Mouse (Mus musculus): ENCODE data around the gene Mocs1. TPM values are rescaled to one million over a fixed set of nuclear protein-coding genes. Genes with fewer than 3 reads are reported as not detected.

The Mocs1 gene
- 14.4 and 15.5 TPM in 2 replicates for polyA plus RNA-seq (2012; rRNA removed)

DNA sequence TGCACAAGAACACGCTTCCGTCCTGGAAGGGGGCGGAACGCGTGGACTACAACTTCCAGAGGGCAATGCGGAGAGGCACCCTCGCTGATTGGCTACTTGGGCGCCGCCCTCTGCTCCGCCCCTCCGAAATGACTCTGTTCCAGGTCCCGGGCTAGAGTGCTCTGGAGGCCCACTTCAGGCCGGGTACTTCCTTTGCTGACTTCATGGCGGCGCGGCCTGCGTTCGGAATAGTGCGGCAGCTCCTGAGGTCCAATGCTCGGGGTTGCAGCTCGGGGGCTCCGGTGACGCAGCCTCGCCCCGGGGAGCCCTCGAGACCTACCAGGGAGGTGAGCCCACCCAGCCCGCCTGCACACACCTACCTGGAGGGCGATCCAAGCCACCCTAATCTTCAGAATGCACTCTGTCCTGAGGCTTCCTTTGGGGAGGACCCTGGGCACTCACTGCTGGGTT, at the start of gene Mocs1:
TSS of gene Mocs1 (plus strand) at position 124 of the 450 bp plus-strand sequence.

Other genes with a start within 250 kb of the Mocs1 start
- 0.36 and 0.41 TPM in 2 replicates for gene Daam2, start 136.0 kb downstream of the Mocs1 start, polyA plus RNA-seq (2012; rRNA removed)
- 0.07 and 0.09 TPM in 2 replicates for gene Kif6, start 186.8 kb downstream of the Mocs1 start, polyA plus RNA-seq (2012; rRNA removed)

Data from liver, embryonic 14 days (tissue).